Mouse (Mus musculus): ENCODE measurements around the gene Ino80d. TPM values are rescaled to one million over a fixed set of nuclear protein-coding genes. Genes with fewer than 3 reads are reported as not detected.

The Ino80d gene
- polyA plus RNA-seq, 1 experiment = 11.5 TPM

GRCm38 (mm10) chr1:63115540-63115939, 1.1 kb upstream of the Ino80d start:
- peak overlapping the region; percentile 29; the same call in 1 of the 2 replicates for H3K4me3 ChIP-seq (ENCODE audit: low read depth, low read length)
- H3K27me3 ChIP-seq (ENCODE audit: control insufficient read depth, insufficient read depth, low read length) = no peaks in the 10 kb centered on the region
- no peak for TF ChIP-seq CTCF (IDR thresholded peaks at IDR 0.05; ENCODE audit: extremely low read depth, insufficient read length, insufficient replicate concordance, low read depth, low read length)
- TF ChIP-seq POLR2A (IDR thresholded peaks at IDR 0.05; ENCODE audit: low read depth, low read length) = no peak
- under 1% methylated on average over 3 of the region's 3 CpGs for WGBS
- H3K4me1 ChIP-seq (ENCODE audit: control insufficient read depth, insufficient read depth, insufficient read length, low read length) = peaks cover 2% of the 10 kb centered on the region; the same call in 1 of the 2 replicates
- no peak overlapping the region for H3K27ac ChIP-seq (ENCODE audit: insufficient read depth, low read depth, low read length)
- peaks cover 16% of the 10 kb centered on the region for H3K36me3 ChIP-seq (ENCODE audit: control insufficient read depth, insufficient read depth, low read length)

- under 1% methylated on average over 4 of the region's 4 CpGs for WGBS
Observed at GRCm38 (mm10) chr1:63115096-63115495, 629 bp upstream of the Ino80d start.

GRCm38 (mm10) chr1:63113274-63114135, 962 bp downstream of the Ino80d start:
- peak overlapping the region; percentile 84 for H3K27ac ChIP-seq (ENCODE audit: insufficient read depth, low read depth, low read length)
- H3K4me1 ChIP-seq (ENCODE audit: control insufficient read depth, insufficient read depth, insufficient read length, low read length) = peaks cover 2% of the 10 kb centered on the region; the same call in 1 of the 2 replicates
- H3K27me3 ChIP-seq (ENCODE audit: control insufficient read depth, insufficient read depth, low read length) = no peaks in the 10 kb centered on the region
- H3K4me3 ChIP-seq (ENCODE audit: low read depth, low read length) = peak overlapping the region; percentile 90
- H3K36me3 ChIP-seq (ENCODE audit: control insufficient read depth, insufficient read depth, low read length) = peaks cover 6% of the 10 kb centered on the region; the same call in 1 of the 2 replicates
- TF ChIP-seq CTCF (IDR thresholded peaks at IDR 0.05; ENCODE audit: extremely low read depth, insufficient read length, insufficient replicate concordance, low read depth, low read length) (no peak), POLR2A (IDR thresholded peaks at IDR 0.05; ENCODE audit: low read depth, low read length) (no peak)
- WGBS = 1% methylated on average over 83 of the region's 92 CpGs

More at GRCm38 (mm10) chr1:63115096-63115495, 629 bp upstream of the Ino80d start:
- no peak overlapping the region for H3K4me3 ChIP-seq (ENCODE audit: low read depth, low read length)
- H3K27ac ChIP-seq (ENCODE audit: insufficient read depth, low read depth, low read length) = no peak overlapping the region
- peaks cover 2% of the 10 kb centered on the region; the same call in 1 of the 2 replicates for H3K4me1 ChIP-seq (ENCODE audit: control insufficient read depth, insufficient read depth, insufficient read length, low read length)
- TF ChIP-seq POLR2A (IDR thresholded peaks at IDR 0.05; ENCODE audit: low read depth, low read length) = no peak
- no peak for TF ChIP-seq CTCF (IDR thresholded peaks at IDR 0.05; ENCODE audit: extremely low read depth, insufficient read length, insufficient replicate concordance, low read depth, low read length)
- no peaks in the 10 kb centered on the region for H3K27me3 ChIP-seq (ENCODE audit: control insufficient read depth, insufficient read depth, low read length)
- peaks cover 12% of the 10 kb centered on the region for H3K36me3 ChIP-seq (ENCODE audit: control insufficient read depth, insufficient read depth, low read length)

- Histone ChIP-seq H3K36me3 (ENCODE audit: control insufficient read depth, insufficient read depth, low read length) (0 out of 2 replicates have a peak, but pooled peaks cover 1% of the 10 kb centered on the region), H3K27ac (ENCODE audit: insufficient read depth, low read depth, low read length) (peak overlapping the region; percentile 84), H3K27me3 (ENCODE audit: control insufficient read depth, insufficient read depth, low read length) (no peaks in the 10 kb centered on the region), H3K4me1 (ENCODE audit: control insufficient read depth, insufficient read depth, insufficient read length, low read length) (peaks cover 2% of the 10 kb centered on the region; the same call in 1 of the 2 replicates), H3K4me3 (ENCODE audit: low read depth, low read length) (peak overlapping the region; percentile 90)
- 0% methylated on average over 11 of the region's 11 CpGs for WGBS
- TF ChIP-seq CTCF (IDR thresholded peaks at IDR 0.05; ENCODE audit: extremely low read depth, insufficient read length, insufficient replicate concordance, low read depth, low read length) (no peak), POLR2A (IDR thresholded peaks at IDR 0.05; ENCODE audit: low read depth, low read length) (peak; percentile 50)
Observed at GRCm38 (mm10) chr1:63112865-63113261, 1.6 kb downstream of the Ino80d start.

- H3K36me3 ChIP-seq (ENCODE audit: control insufficient read depth, insufficient read depth, low read length) = 0 out of 2 replicates have a peak, but pooled peaks cover 1% of the 10 kb centered on the region
- 27% methylated on average over 8 of the region's 8 CpGs for WGBS
- no peaks in the 10 kb centered on the region for H3K27me3 ChIP-seq (ENCODE audit: control insufficient read depth, insufficient read depth, low read length)
- TF ChIP-seq CTCF (IDR thresholded peaks at IDR 0.05; ENCODE audit: extremely low read depth, insufficient read length, insufficient replicate concordance, low read depth, low read length) = no peak
- TF ChIP-seq POLR2A (IDR thresholded peaks at IDR 0.05; ENCODE audit: low read depth, low read length) = no peak
- peaks cover 6% of the 10 kb centered on the region; the same call in 1 of the 2 replicates for H3K4me1 ChIP-seq (ENCODE audit: control insufficient read depth, insufficient read depth, insufficient read length, low read length)
- H3K4me3 ChIP-seq (ENCODE audit: low read depth, low read length) = peak overlapping the region; percentile 90
- H3K27ac ChIP-seq (ENCODE audit: insufficient read depth, low read depth, low read length) = peak overlapping the region; percentile 84
Observed at GRCm38 (mm10) chr1:63112151-63112864, 2.2 kb downstream of the Ino80d start.

- Histone ChIP-seq H3K36me3 (ENCODE audit: control insufficient read depth, insufficient read depth, low read length) (0 out of 2 replicates have a peak, but pooled peaks cover 4% of the 10 kb centered on the region), H3K4me1 (ENCODE audit: control insufficient read depth, insufficient read depth, insufficient read length, low read length) (peaks cover 4% of the 10 kb centered on the region; the same call in 1 of the 2 replicates), H3K4me3 (ENCODE audit: low read depth, low read length) (no peak overlapping the region), H3K27ac (ENCODE audit: insufficient read depth, low read depth, low read length) (no peak overlapping the region), H3K27me3 (ENCODE audit: control insufficient read depth, insufficient read depth, low read length) (no peaks in the 10 kb centered on the region)
- no peak for TF ChIP-seq POLR2A (IDR thresholded peaks at IDR 0.05; ENCODE audit: low read depth, low read length)
- peak; percentile 56; the same call in 1 of the 2 replicates for TF ChIP-seq CTCF (IDR thresholded peaks at IDR 0.05; ENCODE audit: extremely low read depth, insufficient read length, insufficient replicate concordance, low read depth, low read length)
- 54% methylated on average over 7 of the region's 7 CpGs for whole genome bisulfite sequencing
Observed at GRCm38 (mm10) chr1:63110536-63111285, 3.8 kb downstream of the Ino80d start.
